Mouse (Mus musculus): Measurements from ENCODE around the gene Gm10118.

DNA sequence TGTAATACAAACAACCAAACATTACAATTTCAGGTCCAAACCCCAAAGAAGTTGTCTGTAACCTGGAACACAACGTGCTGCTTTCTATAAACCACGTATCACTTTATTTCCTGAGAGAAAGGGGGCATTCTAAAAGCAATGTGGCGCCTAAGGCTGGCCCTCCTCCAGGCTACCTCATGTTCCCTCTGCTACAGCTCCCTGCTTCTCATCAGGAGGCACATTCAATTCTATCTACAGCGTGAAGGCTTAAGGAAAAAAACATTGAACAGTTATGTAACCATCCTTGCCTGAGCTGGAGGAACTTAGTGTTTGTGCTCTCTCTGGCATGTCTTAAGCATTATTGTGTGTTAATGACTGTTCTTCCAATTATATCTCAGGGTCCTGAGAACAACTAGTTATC, 20.0 kb upstream of the Gm10118 start:
- TF ChIP-seq CTCF (IDR thresholded peaks at IDR 0.05) (no peak), EP300 (IDR thresholded peaks at IDR 0.05) (no peak)

All from lung, postnatal 0 days (tissue).